Mouse (Mus musculus): ENCODE data around the gene Papln. TPM values are rescaled to one million over a fixed set of nuclear protein-coding genes. Genes with fewer than 3 reads are reported as not detected.

The Papln gene
- total RNA-seq (2012; rRNA removed): 0.62 and 1.9 TPM in 2 replicates

DNA sequence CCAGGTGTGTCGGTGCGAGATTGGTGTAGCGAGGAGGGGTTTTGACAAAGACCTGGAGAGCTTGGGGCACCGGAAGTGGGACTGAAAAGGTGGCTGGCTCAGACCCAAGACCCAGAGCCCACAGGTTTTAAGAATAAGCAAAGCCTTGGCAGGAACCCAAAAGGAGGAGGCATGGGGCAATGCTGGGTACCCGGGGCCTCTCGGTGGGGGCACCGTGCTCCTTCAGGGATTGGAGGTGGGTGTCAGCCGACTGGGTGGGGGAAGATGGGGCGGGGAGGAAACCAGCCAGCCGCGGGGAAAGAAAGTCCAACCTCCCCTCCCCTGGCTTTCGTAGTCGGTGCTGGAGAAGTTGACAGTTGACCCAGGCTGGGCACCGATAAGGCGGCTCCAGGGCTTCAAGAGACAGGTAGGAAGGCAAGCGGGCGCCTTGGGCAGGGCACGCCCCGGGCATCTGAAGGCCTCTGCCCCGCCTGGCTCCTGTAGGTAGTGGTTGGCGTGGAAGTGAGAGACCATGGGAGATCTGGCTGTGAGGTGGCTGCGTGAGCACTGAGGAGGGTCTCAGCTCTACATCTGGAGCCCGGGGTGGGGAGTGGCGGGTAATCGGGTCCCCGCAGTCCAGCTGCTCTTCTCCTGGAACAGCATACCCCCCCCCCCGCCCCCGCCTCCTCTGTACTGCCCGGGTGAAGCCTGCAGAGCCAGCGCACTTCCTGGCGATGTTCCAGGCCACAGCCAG lies at the start of gene Papln:
Gene Papln, plus strand, starts transcription at position 324 of the 733 bp plus-strand sequence.
- TF ChIP-seq CHD2 (IDR thresholded peaks at IDR 0.05; ENCODE audit: low read depth, low read length) (no peak), HCFC1 (IDR thresholded peaks at IDR 0.05; ENCODE audit: borderline replicate concordance, insufficient read depth, low read length) (no peak), ZC3H11A (IDR thresholded peaks at IDR 0.05; ENCODE audit: borderline replicate concordance, low read depth, low read length) (no peak), ZNF384 (IDR thresholded peaks at IDR 0.05; ENCODE audit: low read depth, low read length) (no peak), MAFK (IDR thresholded peaks at IDR 0.05; ENCODE audit: insufficient read depth, low read depth, low read length) (no peak)
- Histone ChIP-seq H3K9ac (ENCODE audit: insufficient read depth, low read depth, low read length, poor library complexity, severe bottlenecking) (peak within 1 kb of the TSS; percentile 48), H3K27ac (ENCODE audit: insufficient read depth, low read depth, low read length, poor library complexity, severe bottlenecking) (no peak within 1 kb of the TSS), H3K4me1 (ENCODE audit: control insufficient read depth in 2 of 2, insufficient read depth in 2 of 2, low read length in 2 of 2, poor library complexity in 1 of 2) (peaks cover 0 to 3% of the 10 kb centered on the region in 2 experiments; a peak in 3 of 4 replicates), H3K4me3 (ENCODE audit: insufficient read depth in 1 of 2, low read depth in 1 of 2, low read length in 2 of 2, poor library complexity in 1 of 2, severe bottlenecking in 1 of 2) (peak within 1 kb of the TSS; percentile 63 to 67), H3K9me3 (ENCODE audit: control insufficient read depth, insufficient read depth, low read depth, low read length) (no peaks in the 10 kb centered on the region), H3K36me3 (ENCODE audit: control insufficient read depth, insufficient read depth, low read length, poor library complexity, severe bottlenecking) (no peaks in the 10 kb centered on the region)
- in situ Hi-C loops (cut with MboI; ENCODE audit: low sequenced_read_pairs in 2 of 2, unreplicated experiment in 2 of 2): no loop called here
- no peak for DNase-seq (ENCODE audit: low read depth, low spot score)

DNA sequence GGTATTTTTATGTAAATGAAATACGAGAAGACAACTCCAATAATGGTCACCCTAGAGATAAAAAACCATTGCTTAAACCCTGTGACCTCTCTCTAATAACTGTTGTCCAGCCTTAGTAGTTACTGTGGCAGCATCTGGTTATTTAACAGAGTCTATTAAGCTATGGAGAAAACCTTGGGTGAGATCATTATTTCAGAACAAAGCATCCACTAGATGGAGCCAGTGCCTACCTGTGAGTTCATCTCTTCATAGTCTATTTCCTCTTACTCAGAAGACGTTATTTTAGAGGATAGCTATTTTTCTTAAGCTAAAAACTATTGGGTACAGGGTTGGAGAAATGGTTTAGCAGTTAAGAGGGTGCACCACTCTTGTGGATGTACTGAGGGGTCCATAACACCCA lies 49.7 kb upstream of the Papln start:
- Histone ChIP-seq H3K4me3 (ENCODE audit: insufficient read depth in 1 of 2, low read depth in 1 of 2, low read length in 2 of 2, poor library complexity in 1 of 2, severe bottlenecking in 1 of 2) (no peak overlapping the region), H3K4me1 (ENCODE audit: control insufficient read depth in 2 of 2, insufficient read depth in 2 of 2, low read length in 2 of 2, poor library complexity in 1 of 2) (peaks cover 0 to 2% of the 10 kb centered on the region in 2 experiments; a peak in 1 of 4 replicates), H3K27ac (ENCODE audit: insufficient read depth, low read depth, low read length, poor library complexity, severe bottlenecking) (no peak overlapping the region), H3K9me3 (ENCODE audit: control insufficient read depth, insufficient read depth, low read depth, low read length) (no peaks in the 10 kb centered on the region), H3K9ac (ENCODE audit: insufficient read depth, low read depth, low read length, poor library complexity, severe bottlenecking) (no peak overlapping the region), H3K36me3 (ENCODE audit: control insufficient read depth, insufficient read depth, low read length, poor library complexity, severe bottlenecking) (peaks cover 17% of the 10 kb centered on the region)
- in situ Hi-C loops (cut with MboI; ENCODE audit: low sequenced_read_pairs in 2 of 2, unreplicated experiment in 2 of 2): no loop called here
- peak; percentile 20 for DNase-seq (ENCODE audit: low read depth, low spot score)
- TF ChIP-seq CHD2 (IDR thresholded peaks at IDR 0.05; ENCODE audit: low read depth, low read length): no peak
- no peak for TF ChIP-seq ZC3H11A (IDR thresholded peaks at IDR 0.05; ENCODE audit: borderline replicate concordance, low read depth, low read length)
- TF ChIP-seq MAFK (IDR thresholded peaks at IDR 0.05; ENCODE audit: insufficient read depth, low read depth, low read length): no peak
- no peak for TF ChIP-seq ZNF384 (IDR thresholded peaks at IDR 0.05; ENCODE audit: low read depth, low read length)
- no peak for TF ChIP-seq HCFC1 (IDR thresholded peaks at IDR 0.05; ENCODE audit: borderline replicate concordance, insufficient read depth, low read length)

DNA sequence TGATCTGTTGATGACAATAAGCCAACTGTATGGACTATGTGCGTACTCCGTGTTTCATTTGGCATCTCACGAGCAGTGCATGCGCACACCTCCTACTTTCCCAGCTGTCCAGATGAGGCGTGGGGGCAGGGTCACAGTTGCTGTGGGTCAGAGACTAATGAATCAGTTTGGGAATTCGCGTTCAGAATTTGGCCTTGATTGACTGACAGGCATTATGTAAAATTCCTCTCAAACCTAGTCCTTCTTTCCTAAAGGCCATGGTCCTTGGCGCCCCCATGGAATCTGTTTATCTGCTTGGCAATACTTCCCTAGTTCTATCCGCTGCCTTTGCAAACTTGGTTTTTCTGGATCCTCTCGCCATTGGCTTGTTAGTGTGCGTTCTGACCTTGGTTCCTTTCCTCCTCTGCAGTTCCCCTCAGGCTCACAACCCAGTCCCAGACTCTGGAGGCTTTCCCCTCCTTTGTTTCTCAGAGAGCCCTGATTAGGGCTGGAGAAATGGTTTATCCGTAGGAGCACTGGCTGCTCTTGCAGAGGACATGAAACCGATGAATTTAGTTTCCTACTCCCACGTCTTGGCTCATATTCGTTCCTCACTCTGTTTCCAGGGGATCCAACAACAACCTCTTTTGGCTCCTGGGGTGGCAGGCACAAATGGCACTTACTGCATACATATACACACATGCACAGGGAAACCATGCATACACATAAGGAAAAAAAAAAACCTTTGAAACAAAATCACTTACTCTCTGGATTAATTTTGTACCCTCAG lies 46.8 kb upstream of the Papln start:
- Histone ChIP-seq H3K9me3 (ENCODE audit: control insufficient read depth, insufficient read depth, low read depth, low read length) (no peaks in the 10 kb centered on the region), H3K4me3 (ENCODE audit: insufficient read depth in 1 of 2, low read depth in 1 of 2, low read length in 2 of 2, poor library complexity in 1 of 2, severe bottlenecking in 1 of 2) (no peak overlapping the region), H3K27ac (ENCODE audit: insufficient read depth, low read depth, low read length, poor library complexity, severe bottlenecking) (no peak overlapping the region), H3K4me1 (ENCODE audit: control insufficient read depth in 2 of 2, insufficient read depth in 2 of 2, low read length in 2 of 2, poor library complexity in 1 of 2) (peaks cover 0 to 3% of the 10 kb centered on the region in 2 experiments; a peak in 1 of 4 replicates), H3K9ac (ENCODE audit: insufficient read depth, low read depth, low read length, poor library complexity, severe bottlenecking) (no peak overlapping the region), H3K36me3 (ENCODE audit: control insufficient read depth, insufficient read depth, low read length, poor library complexity, severe bottlenecking) (peaks cover 19% of the 10 kb centered on the region)
- TF ChIP-seq ZNF384 (IDR thresholded peaks at IDR 0.05; ENCODE audit: low read depth, low read length): no peak
- no peak for TF ChIP-seq ZC3H11A (IDR thresholded peaks at IDR 0.05; ENCODE audit: borderline replicate concordance, low read depth, low read length)
- no peak for TF ChIP-seq HCFC1 (IDR thresholded peaks at IDR 0.05; ENCODE audit: borderline replicate concordance, insufficient read depth, low read length)
- no peak for TF ChIP-seq MAFK (IDR thresholded peaks at IDR 0.05; ENCODE audit: insufficient read depth, low read depth, low read length)
- TF ChIP-seq CHD2 (IDR thresholded peaks at IDR 0.05; ENCODE audit: low read depth, low read length): no peak
- DNase-seq (ENCODE audit: low read depth, low spot score): no peak
- in situ Hi-C loops (cut with MboI; ENCODE audit: low sequenced_read_pairs in 2 of 2, unreplicated experiment in 2 of 2): no loop called here

DNA sequence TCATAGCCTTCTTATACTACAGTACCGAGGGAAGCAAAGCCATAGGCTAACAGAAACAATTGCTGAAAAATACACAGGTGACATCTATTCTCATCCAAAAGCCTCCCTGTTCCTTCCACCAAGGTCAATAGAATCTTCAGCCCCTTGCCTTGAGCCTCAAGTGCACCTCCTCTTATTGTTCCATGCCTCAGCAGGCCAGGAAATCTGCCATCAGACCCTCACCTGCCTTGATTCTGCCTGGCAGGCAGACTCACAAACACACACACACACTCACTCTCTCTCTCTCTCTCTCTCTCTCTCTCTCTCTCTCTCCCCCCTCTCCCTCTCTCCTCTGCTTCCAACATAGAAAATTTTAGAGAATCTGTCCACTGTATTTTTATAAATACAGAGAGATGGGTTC lies 44.0 kb upstream of the Papln start:
- Histone ChIP-seq H3K4me3 (ENCODE audit: insufficient read depth in 1 of 2, low read depth in 1 of 2, low read length in 2 of 2, poor library complexity in 1 of 2, severe bottlenecking in 1 of 2) (no peak overlapping the region), H3K27ac (ENCODE audit: insufficient read depth, low read depth, low read length, poor library complexity, severe bottlenecking) (peak overlapping the region; percentile 63; the same call in 1 of the 2 replicates), H3K36me3 (ENCODE audit: control insufficient read depth, insufficient read depth, low read length, poor library complexity, severe bottlenecking) (peaks cover 17% of the 10 kb centered on the region), H3K9me3 (ENCODE audit: control insufficient read depth, insufficient read depth, low read depth, low read length) (no peaks in the 10 kb centered on the region), H3K4me1 (ENCODE audit: control insufficient read depth in 2 of 2, insufficient read depth in 2 of 2, low read length in 2 of 2, poor library complexity in 1 of 2) (peaks cover 0 to 3% of the 10 kb centered on the region in 2 experiments; a peak in 1 of 4 replicates), H3K9ac (ENCODE audit: insufficient read depth, low read depth, low read length, poor library complexity, severe bottlenecking) (no peak overlapping the region)
- TF ChIP-seq CHD2 (IDR thresholded peaks at IDR 0.05; ENCODE audit: low read depth, low read length) (no peak), ZC3H11A (IDR thresholded peaks at IDR 0.05; ENCODE audit: borderline replicate concordance, low read depth, low read length) (no peak), HCFC1 (IDR thresholded peaks at IDR 0.05; ENCODE audit: borderline replicate concordance, insufficient read depth, low read length) (no peak), MAFK (IDR thresholded peaks at IDR 0.05; ENCODE audit: insufficient read depth, low read depth, low read length) (no peak), ZNF384 (IDR thresholded peaks at IDR 0.05; ENCODE audit: low read depth, low read length) (no peak)
- in situ Hi-C loops (cut with MboI; ENCODE audit: low sequenced_read_pairs in 2 of 2, unreplicated experiment in 2 of 2): no loop called here
- peak; percentile 11 for DNase-seq (ENCODE audit: low read depth, low spot score)

All from ES-E14 (cell line).